Mouse (Mus musculus) stomach, postnatal 0 days (tissue): Measurements from ENCODE around the gene Bag3. TPM values are rescaled to one million over a fixed set of nuclear protein-coding genes. Genes with fewer than 3 reads are reported as not detected.

ENCODE experiments used
- ATAC-seq: fragments of 200-750 bp; cut with Nextera tagmentation; 2 replicates; pipeline ENCODE4 v1.8.0; 2017; ENCODE audit not compliant: low FRiP score, low TSS enrichment
- DNase-seq: peaks from one replicate; pipeline ENCODE4 v3.0.0-alpha.2; 2016; ENCODE audit warnings: low spot score
- H3K27ac ChIP-seq: fragments of 300-500 bp; sonication (generic); replicated peaks from 2 replicates; pipeline ENCODE4 v1.5.1; 2014; ENCODE audit warnings: mild to moderate bottlenecking, control low read depth
- H3K27me3 ChIP-seq: fragments of 300-500 bp; sonication (generic); 2 replicates; pipeline ENCODE4 v1.6.1; 2014; ENCODE audit warnings: low read length; ENCODE audit not compliant: control insufficient read depth, insufficient read depth
- H3K36me3 ChIP-seq: fragments of 300-500 bp; sonication (generic); 2 replicates; pipeline ENCODE4 v1.6.1; 2014; ENCODE audit warnings: low read length, mixed read lengths; ENCODE audit not compliant: control insufficient read depth, insufficient read depth
- H3K4me1 ChIP-seq: fragments of 300-500 bp; sonication (generic); replicated peaks from 2 replicates; pipeline ENCODE4 v1.6.1; 2014; ENCODE audit warnings: antibody characterized with exemption; ENCODE audit not compliant: control insufficient read depth, insufficient read depth
- H3K4me2 ChIP-seq: fragments of 300-500 bp; sonication (generic); replicated peaks from 2 replicates; pipeline ENCODE4 v1.6.1; 2014; ENCODE audit warnings: low read depth, mild to moderate bottlenecking, control low read depth, moderate library complexity
- H3K4me3 ChIP-seq: fragments of 300-500 bp; sonication (generic); 2 replicates; pipeline ENCODE4 v1.5.1; 2014; ENCODE audit warnings: low read depth, low read length, control low read depth
- H3K9ac ChIP-seq: fragments of 300-500 bp; sonication (generic); 2 replicates; pipeline ENCODE4 v1.6.1; 2014; ENCODE audit warnings: mild to moderate bottlenecking, low read length, control low read depth, mixed read lengths
- H3K9me3 ChIP-seq: fragments of 300-500 bp; sonication (generic); 2 replicates; pipeline ENCODE4 v1.6.1; 2016; ENCODE audit warnings: low read length; ENCODE audit not compliant: control insufficient read depth
- CTCF ChIP-seq: IDR thresholded peaks from 2 replicates; pipeline ENCODE4 v1.5.1; 2016; ENCODE audit warnings: antibody characterized with exemption, low read depth, mild to moderate bottlenecking, moderate library complexity
- EP300 ChIP-seq: optimal IDR thresholded peaks from 2 replicates; pipeline ENCODE3; 2016; ENCODE audit warnings: antibody characterized with exemption
- WGBS: fragments of 180-500 bp; shearing (Covaris S2); extraction: QIAGEN DNeasy Blood & Tissue Kit; methylation state at CpG from one replicate; pipeline ENCODE4 v1.1.7; 2014; 5-methylcytosine and 5-hydroxymethylcytosine counted together
- polyA plus RNA-seq: library from polyadenylated mRNA; unstranded; fragments of >200 nt; fragmentation: Nextera tagmentation; extraction: Ambion mirVana; gene quantifications from 2 replicates; pipeline ENCODE4 v1.2.1, GENCODE M21; 2015

Bag3 gene
- polyA plus RNA-seq = 17.7 and 19.2 TPM in 2 replicates

DNA sequence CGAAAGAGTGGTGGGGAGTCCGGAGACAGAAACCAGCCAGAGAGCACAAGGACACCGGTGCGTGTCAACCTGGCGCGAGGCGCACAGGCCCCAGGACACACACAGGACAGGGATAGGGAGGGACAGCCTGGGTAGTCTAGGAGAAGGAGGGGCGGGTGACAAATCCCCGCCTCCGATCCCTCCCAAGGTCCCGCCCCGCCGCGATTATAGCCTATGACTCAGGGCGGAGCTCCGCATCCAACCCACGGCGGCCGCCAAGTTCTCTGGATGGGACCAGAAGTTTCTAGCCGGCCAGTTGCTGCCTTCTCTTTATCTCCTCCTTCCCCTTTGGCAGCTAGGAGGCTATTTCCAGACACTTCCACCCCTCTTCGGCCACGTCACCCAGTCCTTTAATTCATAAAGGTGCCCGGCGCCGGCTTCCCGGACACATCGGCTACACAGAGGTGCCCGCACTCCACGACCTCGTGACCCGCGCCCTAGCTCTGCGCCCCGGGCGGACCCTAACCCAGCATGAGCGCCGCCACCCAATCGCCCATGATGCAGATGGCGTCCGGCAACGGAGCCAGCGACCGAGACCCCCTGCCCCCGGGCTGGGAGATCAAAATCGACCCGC, at the start of gene Bag3:
Gene Bag3 (plus strand): TSS at position 268 of the 613 bp plus-strand sequence.
- H3K9ac ChIP-seq = peak within 1 kb of the TSS; percentile 98
- peak; percentile 96 for DNase-seq
- no peaks in the 10 kb centered on the region for H3K27me3 ChIP-seq
- TF ChIP-seq EP300 = no peak
- TF ChIP-seq CTCF = peak; percentile 39
- no peaks in the 10 kb centered on the region for H3K9me3 ChIP-seq
- no peaks in the 10 kb centered on the region for H3K36me3 ChIP-seq
- peak within 1 kb of the TSS; percentile 90 for H3K4me3 ChIP-seq
- peak; percentile 97 for ATAC-seq
- under 1% methylated on average over 46 of the region's 46 CpGs for WGBS
- peak within 1 kb of the TSS; percentile 99 for H3K27ac ChIP-seq
- H3K4me2 ChIP-seq = peak within 1 kb of the TSS; percentile 80
- H3K4me1 ChIP-seq = 0 out of 2 replicates have a peak, but pooled peaks cover 3% of the 10 kb centered on the region

DNA sequence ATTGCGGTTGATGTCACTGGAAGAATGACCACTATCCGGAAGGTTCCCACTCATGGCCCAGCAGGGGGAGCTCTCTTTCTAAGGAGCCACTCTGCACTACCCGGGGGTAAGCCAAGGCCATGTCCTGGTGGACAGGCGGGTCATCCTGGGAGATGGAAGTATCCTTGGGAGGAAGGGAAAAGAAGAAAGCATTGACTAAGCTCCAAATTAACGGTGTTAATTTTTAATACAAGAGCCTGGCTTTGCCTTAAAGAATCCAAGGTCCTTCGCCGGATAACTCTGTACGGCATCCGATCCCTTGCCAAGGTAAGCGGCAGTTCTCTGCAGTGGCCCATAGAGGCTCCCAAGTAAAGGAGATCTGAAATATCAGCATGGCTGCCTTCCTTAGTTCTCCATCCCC, 49.1 kb upstream of the Bag3 start:
- H3K27ac ChIP-seq = no peak overlapping the region
- ATAC-seq (peak; percentile 74), DNase-seq (peak; percentile 60)
- H3K4me2 ChIP-seq = no peak overlapping the region
- no peaks in the 10 kb centered on the region for H3K9me3 ChIP-seq
- 42% methylated on average over 10 of the region's 10 CpGs for WGBS
- no peaks in the 10 kb centered on the region for H3K36me3 ChIP-seq
- no peak overlapping the region for H3K4me3 ChIP-seq
- no peak overlapping the region for H3K9ac ChIP-seq
- no peaks in the 10 kb centered on the region for H3K27me3 ChIP-seq
- no peak for TF ChIP-seq EP300
- peak; percentile 77 for TF ChIP-seq CTCF
- no peaks in the 10 kb centered on the region for H3K4me1 ChIP-seq

DNA sequence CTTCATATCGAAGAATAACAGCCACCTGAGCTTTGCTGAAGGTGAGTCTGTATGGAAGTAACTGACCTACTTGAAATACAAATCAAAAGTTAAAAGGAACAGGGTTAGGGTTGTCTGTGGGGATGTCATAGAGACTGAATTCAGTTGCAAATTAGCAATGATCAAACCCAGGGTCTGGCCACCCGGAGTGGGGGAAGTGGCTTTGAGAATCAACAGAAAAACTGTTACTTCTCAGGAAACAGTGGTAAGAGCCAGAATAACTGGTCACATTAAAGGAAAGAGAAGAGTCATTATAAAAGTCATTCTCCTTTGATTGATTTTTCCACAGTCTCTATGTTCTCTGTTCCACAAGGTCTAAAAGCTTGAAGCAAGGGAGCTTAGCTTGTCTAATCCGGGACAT, 34.4 kb upstream of the Bag3 start:
- ATAC-seq (no peak), DNase-seq (no peak)
- Histone ChIP-seq H3K27ac (no peak overlapping the region), H3K4me1 (no peaks in the 10 kb centered on the region), H3K27me3 (no peaks in the 10 kb centered on the region), H3K9ac (no peak overlapping the region), H3K4me3 (no peak overlapping the region), H3K4me2 (no peak overlapping the region), H3K9me3 (no peaks in the 10 kb centered on the region), H3K36me3 (no peaks in the 10 kb centered on the region)
- WGBS = 85% methylated on average over 3 of the region's 3 CpGs
- TF ChIP-seq EP300 = no peak
- TF ChIP-seq CTCF = no peak

DNA sequence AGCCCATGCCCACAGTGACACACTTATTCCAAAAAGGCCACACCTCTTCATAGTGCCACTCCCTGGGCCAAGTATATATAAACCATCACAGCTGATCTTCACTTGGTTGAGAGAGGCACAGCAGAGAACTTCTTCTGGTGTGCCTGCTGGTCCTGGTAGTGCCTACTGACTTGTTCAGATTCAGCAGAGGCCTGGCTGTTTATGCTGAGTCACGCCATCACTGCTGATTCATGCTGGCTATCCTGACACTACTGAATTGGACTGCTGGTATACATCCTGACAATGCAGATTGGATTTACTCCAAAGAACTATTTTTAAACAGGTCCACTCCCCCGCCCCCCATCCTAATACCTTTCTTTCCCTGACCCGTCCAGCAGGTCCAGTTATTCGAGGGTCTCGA, 28.9 kb upstream of the Bag3 start:
- no peak overlapping the region for H3K9ac ChIP-seq
- ATAC-seq (no peak), DNase-seq (no peak)
- H3K36me3 ChIP-seq = no peaks in the 10 kb centered on the region
- no peak overlapping the region for H3K4me3 ChIP-seq
- no peak overlapping the region for H3K27ac ChIP-seq
- H3K27me3 ChIP-seq = no peaks in the 10 kb centered on the region
- no peak overlapping the region for H3K4me2 ChIP-seq
- TF ChIP-seq CTCF (no peak), EP300 (no peak)
- no peaks in the 10 kb centered on the region for H3K4me1 ChIP-seq
- H3K9me3 ChIP-seq = no peaks in the 10 kb centered on the region
- WGBS = 84% methylated on average over 5 of the region's 5 CpGs

DNA sequence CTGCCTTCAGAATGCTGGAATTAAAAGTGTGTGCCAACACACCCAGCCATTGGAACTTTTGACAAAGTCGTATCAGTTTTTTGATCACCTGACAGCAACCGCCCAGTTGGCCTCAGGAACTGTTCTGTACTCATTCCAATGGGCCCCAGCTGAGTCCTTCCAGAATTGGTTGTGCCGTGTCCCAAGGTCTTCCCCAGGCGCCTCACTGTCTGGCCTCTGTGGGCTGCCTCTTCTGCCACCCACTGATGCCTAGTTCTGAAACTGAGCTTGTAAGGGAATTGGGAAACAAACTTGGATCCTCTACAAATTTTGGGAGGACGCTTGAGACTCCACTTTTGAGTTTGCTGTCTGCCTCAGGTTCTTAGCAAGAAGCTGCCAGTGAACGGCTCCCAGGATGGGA, 23.6 kb upstream of the Bag3 start:
- Histone ChIP-seq H3K9me3 (no peaks in the 10 kb centered on the region), H3K4me3 (no peak overlapping the region), H3K4me2 (no peak overlapping the region), H3K9ac (no peak overlapping the region), H3K27me3 (no peaks in the 10 kb centered on the region), H3K4me1 (no peaks in the 10 kb centered on the region), H3K27ac (no peak overlapping the region), H3K36me3 (no peaks in the 10 kb centered on the region)
- TF ChIP-seq CTCF (no peak), EP300 (no peak)
- ATAC-seq (no peak), DNase-seq (no peak)
- 64% methylated on average over 6 of the region's 6 CpGs for WGBS

DNA sequence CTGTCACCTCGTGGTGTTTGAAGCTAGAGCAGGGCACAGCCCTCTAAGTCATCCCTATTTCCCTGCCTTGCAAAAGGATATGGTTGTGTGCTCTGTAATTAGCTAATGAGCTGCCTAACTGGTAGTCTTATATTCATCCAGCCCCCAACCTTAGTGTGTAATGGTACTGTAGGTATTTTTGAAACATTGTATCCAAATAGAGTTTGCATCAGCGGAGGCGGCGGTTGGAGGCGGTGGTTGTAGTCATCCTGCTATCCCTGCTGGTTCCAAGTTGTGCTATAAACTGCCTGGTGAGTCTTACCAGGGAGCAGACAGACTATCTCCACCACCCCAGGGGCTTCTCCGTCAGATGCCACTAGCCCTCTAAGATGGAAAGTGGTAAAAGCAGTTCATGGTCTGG, 19.3 kb upstream of the Bag3 start:
- H3K27me3 ChIP-seq = no peaks in the 10 kb centered on the region
- no peaks in the 10 kb centered on the region for H3K4me1 ChIP-seq
- H3K4me2 ChIP-seq = no peak overlapping the region
- no peak overlapping the region for H3K9ac ChIP-seq
- no peak for TF ChIP-seq CTCF
- no peak for TF ChIP-seq EP300
- no peaks in the 10 kb centered on the region for H3K36me3 ChIP-seq
- WGBS = 86% methylated on average over 6 of the region's 6 CpGs
- H3K27ac ChIP-seq = no peak overlapping the region
- H3K4me3 ChIP-seq = no peak overlapping the region
- DNase-seq (no peak), ATAC-seq (no peak)
- no peaks in the 10 kb centered on the region for H3K9me3 ChIP-seq
